Mouse (Mus musculus) heart, postnatal 25 days (tissue): ENCODE measurements around the gene Trak1. TPM values are rescaled to one million over a fixed set of nuclear protein-coding genes. Genes with fewer than 3 reads are reported as not detected.

ENCODE experiments used
- DNase-seq: peaks from one replicate; pipeline ENCODE4 v3.0.0; 2022; ENCODE audit warnings: low spot score
- intact Hi-C: fragments of 180-260 bp; cut with DNase I; formaldehyde crosslinking; loops from one replicate; pipeline ENCODE4 v1.15.1; 2025
- total RNA-seq, 2 experiments: library from RNA; stranded (reverse); gene quantifications; 2 replicates each; pipeline ENCODE4 v1.2.3; 2021

Gene Trak1
- total RNA-seq, 2 experiments from 2014 or later, result 309 to 322 TPM

- intact Hi-C loops, result no loop called here
- no peak for DNase-seq
Measured at GRCm38 (mm10) chr9:121341832-121342231, 44.5 kb downstream of the Trak1 start.

DNA sequence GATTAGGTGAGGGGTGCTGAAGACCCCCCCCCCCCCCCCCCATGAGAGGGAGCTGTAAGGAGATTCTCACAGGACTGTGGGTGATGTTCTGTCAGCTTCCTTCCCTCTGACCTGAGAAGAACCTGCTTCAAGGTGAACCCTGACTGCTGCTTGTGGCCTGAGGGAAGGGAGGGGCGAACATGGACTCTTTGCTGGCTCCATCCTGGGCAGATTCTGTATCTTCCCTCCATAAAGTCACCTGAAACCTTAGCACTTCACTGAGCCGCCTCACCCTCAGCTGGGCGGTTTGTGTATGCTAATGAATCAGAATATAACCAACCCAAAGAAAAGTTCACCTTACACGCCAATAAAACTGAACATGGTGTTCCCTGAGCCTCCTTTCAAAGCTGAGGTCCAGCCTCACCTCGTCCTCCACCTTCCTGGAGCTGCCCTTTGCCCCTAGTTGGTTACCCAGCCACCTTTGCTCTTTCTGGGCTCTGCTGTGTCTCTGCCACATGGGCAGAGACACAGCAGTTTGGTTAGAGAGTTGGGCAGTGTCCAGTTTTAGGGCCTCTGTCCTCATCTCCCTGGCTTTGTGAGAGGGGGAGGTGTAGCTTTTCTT, 45.3 kb downstream of the Trak1 start:
- intact Hi-C loops, result no loop called here
- no peak for DNase-seq

- no peak for DNase-seq
- intact Hi-C loops, result no loop called here
Measured at GRCm38 (mm10) chr9:121343122-121343876, 46.0 kb downstream of the Trak1 start.

- intact Hi-C loops, result no loop called here
- DNase-seq, result no peak
Measured at GRCm38 (mm10) chr9:121344344-121344743, 47.0 kb downstream of the Trak1 start.

DNA sequence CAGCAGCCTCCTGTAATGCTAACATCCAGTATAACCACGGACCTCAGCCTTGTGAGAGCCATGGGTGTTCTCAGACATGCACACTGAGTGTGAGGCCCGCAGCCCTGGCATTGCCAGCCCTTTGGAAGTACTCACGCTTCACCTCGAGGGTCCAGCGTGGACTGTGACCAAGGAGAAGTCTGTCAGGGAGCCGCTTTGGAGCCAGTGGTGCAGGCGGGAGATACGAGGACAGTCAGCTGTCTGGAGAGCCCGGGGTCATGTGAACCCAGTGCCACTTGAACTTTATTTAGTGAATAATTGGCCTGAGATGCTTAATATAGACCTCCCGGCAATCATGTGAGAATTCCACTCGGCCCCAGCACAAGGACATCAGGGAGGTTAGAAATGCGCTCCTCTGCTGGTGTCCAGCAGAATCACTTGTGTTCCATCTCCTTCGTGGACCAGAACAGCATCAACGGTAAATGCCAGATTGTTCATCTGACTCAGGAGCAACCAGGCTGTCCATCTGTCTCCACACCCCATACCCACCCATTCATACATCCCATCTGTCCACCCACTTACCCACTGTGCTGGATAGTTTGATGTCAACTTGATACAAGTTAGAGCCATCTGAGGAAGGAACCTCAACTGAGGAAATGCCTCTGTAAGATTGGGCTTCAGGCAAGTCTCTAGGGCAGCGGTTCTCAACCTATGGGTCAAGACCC, 48.3 kb downstream of the Trak1 start:
- intact Hi-C loops, result no loop called here
- DNase-seq, result peak; percentile 50

DNA sequence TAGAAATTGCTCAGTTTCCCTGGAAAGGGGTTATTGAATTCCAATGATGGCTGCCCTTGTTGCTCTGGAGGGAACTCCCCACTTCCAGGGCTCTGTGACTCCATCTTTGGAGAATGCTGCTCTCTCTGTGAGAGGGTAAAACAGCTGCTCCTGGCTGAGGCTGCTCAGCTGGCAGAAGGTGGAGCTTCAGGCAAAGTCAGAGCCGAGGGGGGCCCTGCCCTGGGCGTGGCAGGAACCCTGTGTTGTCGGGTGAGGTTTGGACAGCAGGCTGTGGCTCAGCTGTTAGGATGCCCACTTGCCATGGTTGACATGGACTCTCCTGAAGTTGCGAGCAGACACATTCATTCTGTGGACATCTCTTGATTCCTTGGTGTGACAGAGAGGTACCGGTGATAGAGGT, 49.3 kb downstream of the Trak1 start:
- intact Hi-C loops, result no loop called here
- DNase-seq, result no peak

DNA sequence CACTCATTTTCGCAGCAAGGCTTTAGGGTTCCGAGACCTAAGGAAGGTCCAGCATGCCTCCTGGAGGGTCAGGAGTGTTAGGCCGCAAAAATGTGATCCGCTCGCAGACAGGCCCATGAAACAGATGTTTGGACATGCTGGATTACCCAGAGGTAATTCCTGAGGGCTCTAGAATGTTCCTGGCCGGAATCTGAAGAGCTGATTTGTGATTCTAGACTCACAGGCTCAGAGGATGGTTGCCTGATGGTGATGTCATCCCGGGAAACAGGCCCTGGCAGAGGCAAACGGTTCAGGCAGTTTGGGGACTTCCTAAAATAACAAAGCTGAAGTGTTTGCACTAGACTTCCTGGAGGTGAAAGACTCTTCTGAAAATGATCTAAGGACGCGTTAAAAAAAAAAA, 50.7 kb downstream of the Trak1 start:
- peak; percentile 85 for DNase-seq
- intact Hi-C loops, result no loop called here

- no peak for DNase-seq
- intact Hi-C loops, result no loop called here
Measured at GRCm38 (mm10) chr9:121348476-121348875, 51.2 kb downstream of the Trak1 start.

DNA sequence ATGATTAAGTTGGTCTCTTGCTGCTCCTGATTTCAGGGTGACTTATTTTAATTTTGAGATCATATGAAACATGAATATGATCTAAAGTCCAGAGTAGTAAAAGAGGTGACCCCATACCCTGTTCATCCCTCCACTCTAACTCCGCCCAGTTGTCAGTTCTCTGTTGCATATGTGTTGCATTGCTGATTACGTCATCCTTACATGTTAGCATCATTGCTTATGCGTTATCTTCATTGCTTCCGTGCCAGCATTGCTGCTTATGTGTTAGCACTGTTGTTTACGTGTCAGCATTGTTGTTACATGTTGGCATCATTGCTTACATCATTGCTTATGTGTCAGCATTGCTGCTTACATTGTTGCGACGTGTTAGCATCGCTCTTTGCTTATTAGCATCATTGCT, 51.8 kb downstream of the Trak1 start:
- DNase-seq, result no peak
- intact Hi-C loops, result no loop called here

DNA sequence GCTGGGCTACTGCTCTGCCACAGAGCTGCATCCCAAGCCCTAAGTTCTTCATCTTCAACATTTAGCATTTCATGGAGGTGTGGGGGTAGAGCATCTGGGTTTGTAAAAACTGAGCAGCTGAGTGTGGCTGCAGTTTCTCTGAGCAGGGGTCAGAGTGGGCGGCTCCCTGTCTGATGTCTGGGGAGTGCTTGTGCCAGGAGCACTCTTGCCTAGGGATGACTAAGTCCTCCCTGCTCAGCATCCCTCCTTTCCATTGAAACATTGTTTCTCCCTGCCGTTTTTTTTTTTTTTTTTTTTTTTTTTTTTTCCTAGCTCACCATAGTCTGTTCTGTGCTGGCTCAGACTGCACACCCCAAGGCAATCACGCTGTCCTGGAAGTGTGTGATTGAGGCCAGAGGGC, 53.3 kb downstream of the Trak1 start:
- intact Hi-C loops, result no loop called here
- no peak for DNase-seq

- DNase-seq, result no peak
- intact Hi-C loops, result no loop called here
Measured at GRCm38 (mm10) chr9:121351388-121352078, 54.2 kb downstream of the Trak1 start.

GRCm38 (mm10) chr9:121352131-121352606, 54.9 kb downstream of the Trak1 start:
- intact Hi-C loops, result no loop called here
- DNase-seq, result no peak

DNA sequence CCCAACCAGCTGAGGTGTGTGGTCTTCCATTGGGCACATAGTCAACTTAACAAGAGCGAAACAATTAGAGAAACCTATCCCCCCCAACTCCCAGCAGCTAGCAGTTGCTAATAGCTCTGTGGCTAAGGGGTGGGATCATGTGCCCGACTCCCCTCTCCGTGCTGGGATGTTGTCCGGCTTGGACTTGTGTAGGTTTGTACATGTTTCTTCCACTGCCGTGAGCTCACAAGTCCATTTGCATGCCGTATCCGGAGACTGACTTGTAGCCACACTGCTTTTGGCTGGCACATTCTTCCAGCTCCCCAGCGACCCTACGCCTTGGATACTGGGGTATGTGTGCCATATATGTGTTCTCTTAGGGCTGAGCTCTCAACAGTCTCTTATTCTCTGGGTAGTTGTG, 55.4 kb downstream of the Trak1 start:
- intact Hi-C loops, result no loop called here

GRCm38 (mm10) chr9:121354792-121355390, 57.6 kb downstream of the Trak1 start:
- no peak for DNase-seq
- intact Hi-C loops, result loop anchor here (2.0 kb wide), 1 partner anchor 54 kb away; no protein-coding TSS in a partner anchor

More for the DNA sequence above, 55.4 kb downstream of the Trak1 start:
- DNase-seq, result no peak

- no peak for DNase-seq
- intact Hi-C loops, result loop anchor here (2.0 kb wide), 1 partner anchor 55 kb away; no protein-coding TSS in a partner anchor
Measured at GRCm38 (mm10) chr9:121355431-121356141, 58.3 kb downstream of the Trak1 start.

DNA sequence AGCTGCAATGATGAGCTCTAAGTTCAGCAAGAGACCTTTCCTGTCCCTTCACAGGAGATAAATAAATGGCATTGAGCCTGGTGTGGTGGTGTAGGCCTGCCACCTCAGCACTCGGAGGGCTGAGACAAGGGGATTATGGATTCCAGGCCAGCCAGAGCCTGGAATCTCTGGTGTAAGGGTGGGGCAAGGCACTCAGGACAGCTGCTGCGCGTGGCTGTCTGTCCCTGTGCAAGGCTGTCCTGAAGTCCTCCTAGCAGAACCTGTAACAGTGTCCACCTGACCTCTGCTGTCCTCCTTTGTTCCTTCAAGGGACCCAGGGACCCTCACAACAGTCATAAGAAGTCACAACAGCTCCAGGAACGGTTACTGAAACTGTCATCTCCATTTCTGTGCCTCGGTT, 59.8 kb downstream of the Trak1 start:
- intact Hi-C loops, result no loop called here
- no peak for DNase-seq

DNA sequence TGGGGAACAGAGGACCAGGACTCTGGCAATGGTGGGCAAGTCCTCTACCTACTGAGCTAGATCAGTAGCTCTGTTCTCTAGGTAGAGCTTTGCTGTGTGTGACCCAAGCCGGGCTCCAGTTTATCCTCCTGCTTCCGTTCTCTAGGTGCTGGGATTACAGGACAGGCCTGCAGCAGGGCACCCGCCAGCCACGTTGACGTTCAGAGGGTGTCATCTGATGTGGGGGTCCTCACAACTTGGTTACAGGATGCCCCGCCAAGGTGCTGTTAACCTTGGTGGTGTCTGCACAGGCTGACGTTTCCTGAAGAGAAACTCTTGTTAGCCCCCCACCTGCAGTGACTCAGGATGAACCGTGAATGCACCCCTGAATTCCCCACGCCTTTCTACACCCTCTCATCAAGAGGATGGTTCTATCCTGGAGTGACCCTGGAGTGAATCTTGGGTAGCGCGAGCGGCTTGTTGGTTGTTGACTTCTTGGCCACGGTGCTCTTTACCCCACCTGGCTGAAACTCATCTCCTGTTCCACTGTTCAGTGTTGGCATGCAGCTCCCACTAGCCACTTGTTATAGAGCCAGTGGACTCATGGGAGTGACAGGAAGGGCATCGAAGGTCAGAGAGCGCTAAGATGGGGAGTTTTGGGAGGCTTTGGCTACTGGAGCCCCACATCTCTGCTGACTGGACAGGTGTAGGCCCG, 60.4 kb downstream of the Trak1 start:
- intact Hi-C loops, result loop anchor here (2.0 kb wide), 1 partner anchor 15 kb away; no protein-coding TSS in a partner anchor
- DNase-seq, result no peak

- no peak for DNase-seq
- intact Hi-C loops, result loop anchor here (2.0 kb wide), 1 partner anchor 14 kb away; no protein-coding TSS in a partner anchor
Measured at GRCm38 (mm10) chr9:121358418-121358817, 61.1 kb downstream of the Trak1 start.
